Mouse (Mus musculus) lung, embryonic 15.5 days (tissue): ENCODE measurements around the gene Rapgef2. TPM values are rescaled to one million over a fixed set of nuclear protein-coding genes. Genes with fewer than 3 reads are reported as not detected.
"Not testable (repeated sequence)": the region's sequence is repeated elsewhere in the genome, so short reads cannot be mapped to it uniquely, and the experiment has no call there.

Source experiments
- ATAC-seq: fragments of 200-750 bp; cut with Nextera tagmentation; 2 replicates; pipeline ENCODE4 v1.8.0; 2017; ENCODE audit warnings: moderate number of reproducible peaks, borderline replicate concordance; ENCODE audit not compliant: low FRiP score, low TSS enrichment; ENCODE audit errors: extremely low read depth
- H3K27ac ChIP-seq: fragments of 300-500 bp; sonication (generic); 2 replicates; pipeline ENCODE4 v1.5.1; 2015; ENCODE audit warnings: moderate library complexity, mild to moderate bottlenecking, inconsistent platforms
- H3K27me3 ChIP-seq: fragments of 300-500 bp; sonication (generic); 2 replicates; pipeline ENCODE4 v1.6.1; 2015; ENCODE audit warnings: inconsistent platforms
- H3K36me3 ChIP-seq: fragments of 300-500 bp; sonication (generic); 2 replicates; pipeline ENCODE4 v1.6.1; 2015; ENCODE audit warnings: inconsistent platforms
- H3K4me1 ChIP-seq: fragments of 300-500 bp; sonication (generic); 2 replicates; pipeline ENCODE4 v1.6.1; 2015; ENCODE audit warnings: inconsistent platforms
- H3K4me2 ChIP-seq: fragments of 300-500 bp; sonication (generic); 2 replicates; pipeline ENCODE4 v1.6.1; 2015; ENCODE audit warnings: inconsistent platforms, mild to moderate bottlenecking, moderate library complexity
- H3K4me3 ChIP-seq: fragments of 300-500 bp; sonication (generic); 2 replicates; pipeline ENCODE4 v1.5.1; 2015; ENCODE audit warnings: mild to moderate bottlenecking, inconsistent platforms
- H3K9ac ChIP-seq: fragments of 300-500 bp; sonication (generic); 2 replicates; pipeline ENCODE4 v1.6.1; 2015; ENCODE audit warnings: inconsistent platforms
- H3K9me3 ChIP-seq: fragments of 300-500 bp; sonication (generic); 2 replicates; pipeline ENCODE4 v1.6.1; 2016; ENCODE audit warnings: inconsistent platforms
- WGBS: fragments of 180-500 bp; shearing (Covaris S2); methylation state at CpG from one replicate; pipeline ENCODE4 v1.1.7; 2015; 5-methylcytosine and 5-hydroxymethylcytosine counted together
- polyA plus RNA-seq: library from polyadenylated mRNA; unstranded; fragments of >200 nt; fragmentation: Nextera tagmentation; extraction: Ambion mirVana; gene quantifications from 2 replicates; pipeline ENCODE4 v1.2.1, GENCODE M21; 2015

Gene Rapgef2
- polyA plus RNA-seq, 1 experiment from 2014 or later, result 6.2 TPM

DNA sequence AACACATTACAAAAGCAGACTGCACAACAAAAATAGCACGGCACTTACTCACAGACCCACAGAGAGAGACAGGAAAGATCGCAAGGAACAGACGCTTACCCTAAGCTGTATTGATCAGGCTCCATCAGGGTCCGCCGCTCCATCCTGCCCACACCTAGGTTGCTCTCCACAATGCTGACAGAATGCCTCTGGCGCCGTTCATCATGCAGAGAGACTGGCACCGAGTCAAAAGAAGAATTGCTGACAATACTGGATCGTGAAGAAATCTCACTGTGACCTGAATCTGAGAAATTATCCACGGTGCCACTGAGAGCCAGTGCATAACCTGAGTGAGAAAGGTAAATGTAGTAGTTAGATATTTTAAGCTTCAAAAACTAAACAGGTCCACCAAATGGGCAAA lies 216.4 kb downstream of the Rapgef2 start:
- Histone ChIP-seq H3K27me3 (no peaks in the 10 kb centered on the region), H3K36me3 (peaks cover 37% of the 10 kb centered on the region), H3K27ac (no peak overlapping the region), H3K4me2 (no peak overlapping the region), H3K9ac (no peak overlapping the region), H3K4me3 (no peak overlapping the region), H3K4me1 (no peaks in the 10 kb centered on the region), H3K9me3 (no peaks in the 10 kb centered on the region)
- 93% methylated on average over 10 of the region's 10 CpGs for WGBS
- ATAC-seq, result no peak

DNA sequence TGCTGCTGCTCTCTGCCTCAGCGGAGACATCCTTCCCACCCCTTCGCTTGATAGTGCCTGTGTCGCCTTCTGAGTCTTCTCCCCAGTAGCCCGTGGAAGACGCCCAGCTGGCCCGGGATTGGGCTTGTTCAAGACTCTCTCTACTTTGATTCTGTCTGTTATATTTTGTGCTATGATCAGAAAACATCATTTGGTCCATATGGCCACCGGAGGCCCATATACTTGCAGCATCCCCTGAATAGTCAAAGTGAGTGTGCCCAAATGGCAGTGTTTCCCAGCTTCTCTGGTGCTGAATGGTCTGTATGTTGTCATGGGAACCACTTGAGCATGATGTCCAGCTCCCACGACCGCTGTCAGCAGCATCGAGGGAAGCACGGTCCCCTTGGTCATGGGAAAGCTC lies 217.3 kb downstream of the Rapgef2 start:
- no peak overlapping the region for H3K4me2 ChIP-seq
- no peak for ATAC-seq
- 91% methylated on average over 11 of the region's 11 CpGs for WGBS
- H3K4me1 ChIP-seq, result no peaks in the 10 kb centered on the region
- no peak overlapping the region for H3K9ac ChIP-seq
- H3K4me3 ChIP-seq, result no peak overlapping the region
- H3K27ac ChIP-seq, result no peak overlapping the region
- H3K36me3 ChIP-seq, result peaks cover 44% of the 10 kb centered on the region
- H3K27me3 ChIP-seq, result no peaks in the 10 kb centered on the region
- H3K9me3 ChIP-seq, result no peaks in the 10 kb centered on the region

GRCm38 (mm10) chr3:79066455-79067055 lies 219.8 kb downstream of the Rapgef2 start:
- no peak; the same call in 1 of the 2 replicates for ATAC-seq
- no peak overlapping the region for H3K27ac ChIP-seq
- H3K9me3 ChIP-seq, result no peaks in the 10 kb centered on the region
- peaks cover 48% of the 10 kb centered on the region for H3K36me3 ChIP-seq
- no peaks in the 10 kb centered on the region for H3K4me1 ChIP-seq
- no peak overlapping the region for H3K4me2 ChIP-seq
- no peak overlapping the region for H3K4me3 ChIP-seq
- no peak overlapping the region for H3K9ac ChIP-seq
- H3K27me3 ChIP-seq, result no peaks in the 10 kb centered on the region
- 87% methylated on average over 28 of the region's 28 CpGs for WGBS

GRCm38 (mm10) chr3:79064096-79064495 lies 222.2 kb downstream of the Rapgef2 start:
- 86% methylated on average over 10 of the region's 10 CpGs for WGBS
- H3K4me1 ChIP-seq, result no peaks in the 10 kb centered on the region
- no peak overlapping the region for H3K4me3 ChIP-seq
- ATAC-seq, result no peak
- H3K27me3 ChIP-seq, result no peaks in the 10 kb centered on the region
- H3K36me3 ChIP-seq, result peaks cover 47% of the 10 kb centered on the region
- no peak overlapping the region for H3K9ac ChIP-seq
- no peak overlapping the region for H3K27ac ChIP-seq
- H3K9me3 ChIP-seq, result no peaks in the 10 kb centered on the region
- H3K4me2 ChIP-seq, result no peak overlapping the region

GRCm38 (mm10) chr3:79061426-79061825 lies 224.9 kb downstream of the Rapgef2 start:
- no peaks in the 10 kb centered on the region for H3K27me3 ChIP-seq
- no peak overlapping the region for H3K4me2 ChIP-seq
- H3K27ac ChIP-seq, result no peak overlapping the region
- H3K9ac ChIP-seq, result no peak overlapping the region
- no peak overlapping the region for H3K4me3 ChIP-seq
- no peaks in the 10 kb centered on the region for H3K4me1 ChIP-seq
- H3K9me3 ChIP-seq, result no peaks in the 10 kb centered on the region
- ATAC-seq, result no peak
- 81% methylated on average over 6 of the region's 6 CpGs for WGBS
- H3K36me3 ChIP-seq, result peaks cover 27% of the 10 kb centered on the region

DNA sequence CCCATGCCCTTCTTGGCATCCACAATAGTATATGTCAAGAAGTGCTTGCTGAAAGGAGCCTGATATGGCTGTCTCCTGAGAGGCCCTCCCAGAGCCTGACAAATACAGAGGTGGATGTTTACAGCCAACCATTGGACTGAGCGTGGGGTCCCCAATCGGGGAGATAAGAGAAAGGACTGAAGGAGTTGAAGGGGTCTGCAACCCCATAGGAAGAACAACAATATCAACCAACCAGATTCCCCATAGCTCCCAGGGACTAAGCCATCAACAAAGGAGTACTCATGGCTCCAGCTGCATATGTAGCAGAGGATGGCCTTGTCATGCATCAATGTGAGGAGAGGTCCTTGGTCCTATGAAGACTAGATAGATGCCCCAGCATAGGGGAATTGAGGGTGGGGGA lies 227.8 kb downstream of the Rapgef2 start:
- H3K27me3 ChIP-seq, H3K9me3 ChIP-seq, H3K27ac ChIP-seq, H3K4me1 ChIP-seq, H3K4me3 ChIP-seq, H3K36me3 ChIP-seq, H3K9ac ChIP-seq, ATAC-seq, H3K4me2 ChIP-seq: not testable (repeated sequence)
- 77% methylated on average over 2 of the region's 2 CpGs for WGBS

- H3K4me3 ChIP-seq, result no peak overlapping the region
- no peak for ATAC-seq
- H3K9ac ChIP-seq, result no peak overlapping the region
- no peaks in the 10 kb centered on the region for H3K4me1 ChIP-seq
- 64% methylated on average over 5 of the region's 5 CpGs for WGBS
- H3K27ac ChIP-seq, result no peak overlapping the region
- H3K27me3 ChIP-seq, result no peaks in the 10 kb centered on the region
- no peaks in the 10 kb centered on the region for H3K36me3 ChIP-seq
- H3K4me2 ChIP-seq, result no peak overlapping the region
- no peaks in the 10 kb centered on the region for H3K9me3 ChIP-seq
Observed at GRCm38 (mm10) chr3:79045251-79045650, 241.1 kb downstream of the Rapgef2 start.

- H3K27ac ChIP-seq, result no peak overlapping the region
- H3K4me1 ChIP-seq, result no peaks in the 10 kb centered on the region
- H3K9me3 ChIP-seq, result no peaks in the 10 kb centered on the region
- H3K27me3 ChIP-seq, result no peaks in the 10 kb centered on the region
- ATAC-seq, result no peak
- H3K9ac ChIP-seq, result no peak overlapping the region
- H3K4me3 ChIP-seq, result no peak overlapping the region
- WGBS, result 53% methylated on average over 3 of the region's 3 CpGs
- no peaks in the 10 kb centered on the region for H3K36me3 ChIP-seq
- no peak overlapping the region for H3K4me2 ChIP-seq
Observed at GRCm38 (mm10) chr3:79042973-79043372, 243.3 kb downstream of the Rapgef2 start.

DNA sequence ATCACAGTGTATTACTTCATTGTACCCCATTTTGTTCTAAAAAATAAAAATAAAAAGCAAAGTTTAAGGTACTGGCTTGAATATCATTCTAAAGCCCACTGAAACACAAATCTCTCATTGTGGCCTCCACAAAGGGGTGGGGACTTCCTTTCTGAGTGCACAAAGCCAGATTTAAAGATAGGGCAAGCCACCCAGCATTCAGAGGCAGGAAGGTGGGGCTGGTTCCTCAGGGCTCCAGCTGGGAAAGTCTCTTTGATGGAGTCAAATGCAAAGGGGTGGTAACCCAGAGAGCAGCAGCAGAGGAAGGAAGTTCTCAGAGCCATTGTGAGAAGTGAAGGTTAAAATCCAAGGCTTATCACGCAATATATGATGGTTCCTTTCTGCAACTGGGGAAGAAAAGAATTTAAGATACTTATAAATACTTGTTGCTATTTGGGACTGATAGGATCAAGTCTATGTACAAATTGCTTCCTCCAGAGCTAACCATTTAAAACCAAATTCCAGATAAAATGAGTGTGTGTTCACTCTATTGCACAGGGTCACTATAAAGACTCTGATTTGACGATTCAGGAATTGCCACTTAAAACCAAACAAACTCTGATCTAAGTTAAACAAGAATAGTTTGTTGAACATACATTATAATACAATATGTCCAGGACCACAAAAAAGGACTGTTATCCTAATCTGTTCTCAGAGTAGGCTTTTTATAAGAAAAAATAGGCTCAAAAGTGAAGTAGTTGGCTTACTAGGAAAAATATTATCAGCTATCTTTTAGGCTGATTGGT lies 246.5 kb downstream of the Rapgef2 start:
- Histone ChIP-seq H3K4me2 (no peak overlapping the region), H3K27ac (no peak overlapping the region; the same call in 1 of the 2 replicates), H3K36me3 (no peaks in the 10 kb centered on the region), H3K27me3 (no peaks in the 10 kb centered on the region), H3K9me3 (no peaks in the 10 kb centered on the region), H3K4me3 (no peak overlapping the region), H3K4me1 (no peaks in the 10 kb centered on the region), H3K9ac (no peak overlapping the region)
- peak; percentile 27; the same call in 1 of the 2 replicates for ATAC-seq
- 30% methylated on average over 2 of the region's 2 CpGs for WGBS

DNA sequence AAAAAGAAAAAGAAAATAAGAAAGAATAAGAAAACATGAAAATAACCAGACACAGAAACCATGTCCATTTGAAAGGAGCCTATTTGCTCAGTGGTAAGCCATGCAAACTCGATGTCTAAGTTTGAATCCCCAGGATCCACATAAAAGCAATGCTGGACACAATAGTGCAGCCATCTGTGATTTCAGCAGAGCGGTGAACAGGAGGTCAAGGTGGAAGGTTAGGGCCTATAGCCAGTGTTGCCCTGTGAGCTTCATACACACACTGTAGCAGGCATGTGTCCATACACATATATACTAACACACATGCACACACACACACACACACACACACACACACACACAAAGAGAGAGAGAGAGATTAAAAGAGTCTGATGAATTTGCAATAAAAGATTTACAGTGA lies 247.3 kb downstream of the Rapgef2 start:
- 81% methylated on average over 2 of the region's 2 CpGs for WGBS
- no peak overlapping the region for H3K4me3 ChIP-seq
- no peak overlapping the region for H3K27ac ChIP-seq
- H3K36me3 ChIP-seq, result no peaks in the 10 kb centered on the region
- H3K4me1 ChIP-seq, result no peaks in the 10 kb centered on the region
- H3K4me2 ChIP-seq, result no peak overlapping the region
- H3K9ac ChIP-seq, result no peak overlapping the region
- ATAC-seq, result no peak
- H3K9me3 ChIP-seq, result no peaks in the 10 kb centered on the region
- no peaks in the 10 kb centered on the region for H3K27me3 ChIP-seq

GRCm38 (mm10) chr3:79034457-79034856 lies 251.9 kb downstream of the Rapgef2 start:
- H3K9me3 ChIP-seq, result no peaks in the 10 kb centered on the region
- no peak for ATAC-seq
- no peak overlapping the region for H3K4me2 ChIP-seq
- WGBS, result 89% methylated on average over 2 of the region's 2 CpGs
- H3K27ac ChIP-seq, result no peak overlapping the region
- no peak overlapping the region for H3K4me3 ChIP-seq
- no peaks in the 10 kb centered on the region for H3K4me1 ChIP-seq
- H3K36me3 ChIP-seq, result no peaks in the 10 kb centered on the region
- H3K9ac ChIP-seq, result no peak overlapping the region
- H3K27me3 ChIP-seq, result no peaks in the 10 kb centered on the region

DNA sequence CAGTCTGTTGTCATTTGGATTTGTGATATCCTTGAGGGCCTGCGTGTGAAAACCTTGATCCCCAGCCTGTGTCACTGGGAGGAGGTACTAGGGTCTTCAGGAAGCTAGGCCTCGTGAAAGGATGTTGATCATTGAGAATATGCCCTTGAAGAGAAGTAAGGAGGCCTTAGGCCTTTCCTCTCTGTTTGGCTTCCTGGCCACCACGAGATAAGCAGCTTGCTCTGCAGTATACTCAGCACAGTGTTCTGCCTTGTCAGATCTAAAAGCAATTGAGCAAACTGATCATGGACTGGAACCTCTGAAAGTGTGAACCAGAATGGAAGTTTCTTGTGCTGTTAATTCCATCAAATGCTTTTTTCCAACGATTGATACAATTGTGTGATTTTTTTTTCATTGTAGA lies 255.5 kb downstream of the Rapgef2 start:
- Histone ChIP-seq H3K4me1 (no peaks in the 10 kb centered on the region), H3K9me3 (no peaks in the 10 kb centered on the region), H3K36me3 (no peaks in the 10 kb centered on the region), H3K27me3 (no peaks in the 10 kb centered on the region), H3K27ac (no peak overlapping the region), H3K9ac (no peak overlapping the region), H3K4me3 (no peak overlapping the region), H3K4me2 (no peak overlapping the region)
- no peak for ATAC-seq
- 69% methylated on average over 4 of the region's 4 CpGs for WGBS
